Mouse (Mus musculus) brain, adult 2 months (tissue): Measurements from ENCODE around the gene Ltbr.
"Not testable (repeated sequence)": the region's sequence is repeated elsewhere in the genome, so short reads cannot be mapped to it uniquely, and the experiment has no call there.

Experiments
- DNase-seq: peaks from one replicate; pipeline ENCODE4 v3.0.0; 2011; ENCODE audit warnings: low read depth, low spot score

The Ltbr gene

DNA sequence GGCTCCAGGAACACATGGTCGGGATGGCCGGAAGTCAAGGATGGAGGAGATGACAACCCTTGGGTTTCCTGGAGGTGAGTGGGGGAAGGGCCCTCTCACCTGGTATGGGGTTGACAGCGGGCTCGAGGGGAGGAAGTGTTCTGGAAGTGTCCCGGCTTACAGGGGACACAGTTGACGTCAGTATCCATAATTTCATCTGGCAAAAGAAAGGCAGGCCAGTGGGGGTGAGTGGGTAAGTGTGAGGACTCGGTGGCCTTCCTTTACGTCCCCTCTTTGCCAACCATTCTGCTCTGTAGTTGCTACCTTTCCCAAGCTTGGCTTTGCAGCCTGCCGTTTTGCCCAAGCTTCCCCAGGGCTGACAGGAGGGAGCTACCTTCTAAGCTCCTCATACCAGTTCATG, 1.5 kb downstream of the Ltbr start:
- DNase-seq, result no peak

DNA sequence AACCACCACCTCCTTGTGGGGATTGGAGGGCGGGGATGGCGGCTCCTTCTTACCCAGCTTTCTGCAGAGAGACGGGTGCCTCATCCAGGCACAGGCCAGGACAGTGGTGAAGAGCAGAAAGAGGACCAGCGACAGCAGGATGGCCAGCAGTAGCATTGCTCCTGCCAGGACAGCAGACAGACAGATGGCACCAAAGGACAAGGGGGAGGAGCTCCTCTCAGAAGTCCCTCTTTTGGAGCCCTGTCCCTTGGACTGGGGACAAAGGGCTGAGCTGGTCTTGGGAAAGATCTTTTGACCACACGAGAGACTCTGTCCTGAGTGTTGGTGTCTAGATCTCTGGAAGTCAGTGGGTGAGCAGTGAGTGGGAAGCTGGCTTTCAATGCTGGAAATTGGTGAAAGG, 4.3 kb downstream of the Ltbr start:
- DNase-seq, result no peak

DNA sequence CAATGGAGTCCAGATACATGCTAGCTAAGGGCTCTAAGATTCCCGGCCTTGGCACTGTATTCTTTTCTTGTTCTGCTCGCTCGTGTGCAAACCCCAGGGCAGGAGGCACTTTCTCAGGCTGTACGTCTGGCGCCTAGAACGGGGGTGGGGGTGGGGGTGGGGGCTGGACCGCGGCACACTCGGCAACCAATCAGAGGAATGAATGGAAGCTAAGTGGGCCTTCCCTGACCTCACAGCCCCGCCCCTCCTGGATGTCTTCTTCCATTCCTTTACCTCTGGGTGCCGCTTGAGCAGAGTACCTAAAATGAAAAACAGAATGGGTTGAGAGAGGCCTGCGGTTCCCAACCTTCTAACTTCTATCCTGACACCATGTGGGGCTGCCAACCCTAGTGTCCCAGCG, 4.8 kb downstream of the Ltbr start:
- DNase-seq, result no peak

DNA sequence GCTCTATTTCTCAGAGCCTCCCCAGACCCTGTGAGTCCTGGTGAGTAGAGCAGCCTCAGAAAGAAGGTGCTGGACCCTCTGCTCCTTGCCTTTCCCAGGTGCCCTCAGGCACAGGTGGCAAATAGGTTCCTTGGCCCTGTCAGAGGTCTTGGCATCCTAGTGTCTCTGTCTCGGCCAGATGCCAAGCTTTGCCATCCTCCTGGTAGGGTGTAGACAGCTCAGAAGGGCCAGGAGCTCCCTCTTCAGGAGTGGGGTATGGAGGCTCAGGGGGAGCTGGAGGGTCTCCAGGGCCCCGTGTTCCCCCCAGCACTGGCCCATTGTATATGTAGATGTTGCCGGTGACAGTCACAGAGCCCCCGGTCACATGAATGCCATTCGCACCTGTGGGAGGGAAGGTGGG, 6.6 kb downstream of the Ltbr start:
- DNase-seq, result no peak

DNA sequence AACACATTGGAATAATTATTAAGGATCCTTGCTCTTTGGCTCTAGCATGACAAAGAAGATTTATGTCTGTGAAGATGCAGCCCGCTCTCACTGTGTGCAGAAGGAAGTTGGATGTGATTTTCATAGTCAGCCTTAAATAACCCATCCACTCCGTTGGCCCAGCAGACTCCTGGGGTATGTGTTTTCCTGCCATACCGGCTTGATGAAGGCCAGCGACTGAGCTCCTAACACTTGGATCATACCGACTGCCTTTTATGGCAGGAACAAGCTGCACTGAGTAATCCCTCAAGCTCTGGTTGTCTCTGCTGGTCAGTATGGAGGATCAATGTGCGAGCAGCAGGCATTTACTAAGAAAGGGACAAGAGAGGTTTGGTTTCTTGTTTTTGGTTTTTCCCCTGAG, 8.2 kb downstream of the Ltbr start:
- no peak for DNase-seq

DNA sequence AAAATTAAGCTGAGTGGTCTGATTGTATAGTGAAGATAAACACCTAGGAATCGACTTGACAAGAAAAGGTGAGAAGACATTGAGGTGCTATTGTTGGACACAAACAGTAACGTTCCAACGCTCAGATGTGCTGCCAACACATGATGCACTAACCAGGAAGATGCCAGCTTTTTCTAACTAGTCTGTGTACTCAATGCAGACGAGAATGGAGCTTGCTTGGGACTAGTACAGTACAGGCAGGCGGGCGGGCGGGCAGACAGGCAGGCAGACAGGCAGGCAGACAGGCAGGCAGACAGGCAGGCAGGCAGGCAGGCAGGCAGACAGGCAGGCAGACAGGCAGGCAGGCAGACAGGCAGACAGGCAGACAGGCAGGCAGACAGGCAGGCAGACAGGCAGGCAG, 9.3 kb downstream of the Ltbr start:
- not testable (repeated sequence) for DNase-seq

DNA sequence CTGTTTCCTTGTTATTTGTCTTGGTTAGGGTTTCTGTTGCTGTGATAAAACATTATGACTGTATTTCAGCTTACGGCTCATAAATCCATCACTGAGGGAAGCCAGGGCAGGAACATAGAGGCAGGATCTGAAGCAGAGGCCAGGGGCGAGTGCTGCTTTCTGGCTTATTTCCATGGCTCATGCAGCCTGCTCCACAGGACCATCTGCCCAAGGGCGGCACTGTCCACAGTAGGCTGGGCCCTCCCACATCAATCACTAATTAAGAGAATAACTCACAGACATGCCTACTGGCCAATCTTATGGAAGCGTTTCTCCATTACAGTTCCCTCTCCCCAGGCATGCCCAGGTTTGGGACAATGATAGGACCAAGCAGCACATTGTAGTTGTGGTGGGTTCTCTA, 10.4 kb downstream of the Ltbr start:
- DNase-seq, result no peak

DNA sequence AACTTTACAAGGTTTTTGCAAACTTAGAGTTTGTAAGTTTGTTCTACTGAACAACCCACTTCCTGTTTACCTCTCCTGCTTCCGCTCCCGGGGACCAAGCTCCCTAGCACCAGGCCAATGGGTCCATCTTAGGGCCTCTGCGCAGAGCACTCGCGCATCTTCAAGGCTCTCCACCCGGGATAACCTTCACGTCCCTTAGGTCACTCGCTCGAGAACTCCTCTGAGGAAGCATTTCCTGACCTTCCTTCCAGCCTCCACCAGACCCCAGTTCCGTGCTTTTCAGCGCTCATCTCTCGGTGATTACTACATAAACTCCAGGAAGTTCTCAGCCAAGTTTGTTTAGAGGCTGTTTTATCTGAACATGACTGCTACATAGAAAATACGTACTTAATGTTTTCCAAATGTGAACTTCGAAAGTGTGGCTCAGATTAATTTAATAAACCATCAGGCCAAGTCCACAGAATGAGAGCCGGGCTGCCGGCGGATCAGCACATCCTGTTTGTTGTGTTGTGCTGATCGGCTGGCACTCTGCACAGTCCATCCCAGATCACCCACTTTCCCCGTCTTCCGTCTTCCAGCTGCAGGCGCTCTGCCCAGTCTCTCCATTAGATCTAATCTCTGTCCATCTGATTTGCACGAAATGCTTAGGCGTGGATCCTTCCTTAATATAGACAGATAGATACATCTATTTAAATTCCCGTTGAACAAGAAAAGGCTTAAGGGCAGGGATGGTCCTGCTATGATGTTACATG, 11.3 kb downstream of the Ltbr start:
- no peak for DNase-seq

DNA sequence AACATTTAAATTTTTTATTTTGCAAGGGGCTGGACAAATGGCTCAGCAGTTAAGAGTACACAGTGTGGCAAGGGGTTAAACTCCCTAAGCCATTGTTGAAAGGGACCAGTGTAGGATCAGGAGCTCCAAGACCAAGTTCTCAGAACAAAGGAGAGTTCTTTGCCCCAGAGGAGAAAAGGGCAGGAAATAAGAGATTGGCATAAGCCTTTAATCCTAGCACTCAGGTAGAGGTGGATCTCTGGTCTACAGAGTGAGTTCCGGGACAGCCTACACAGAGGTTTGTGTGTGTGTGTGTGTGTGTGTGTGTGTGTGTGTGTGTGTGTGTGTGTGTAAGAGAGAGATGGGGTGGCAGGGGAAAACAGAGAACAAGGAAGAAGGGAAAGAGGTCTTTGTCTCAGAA, 12.7 kb downstream of the Ltbr start:
- no peak for DNase-seq

DNA sequence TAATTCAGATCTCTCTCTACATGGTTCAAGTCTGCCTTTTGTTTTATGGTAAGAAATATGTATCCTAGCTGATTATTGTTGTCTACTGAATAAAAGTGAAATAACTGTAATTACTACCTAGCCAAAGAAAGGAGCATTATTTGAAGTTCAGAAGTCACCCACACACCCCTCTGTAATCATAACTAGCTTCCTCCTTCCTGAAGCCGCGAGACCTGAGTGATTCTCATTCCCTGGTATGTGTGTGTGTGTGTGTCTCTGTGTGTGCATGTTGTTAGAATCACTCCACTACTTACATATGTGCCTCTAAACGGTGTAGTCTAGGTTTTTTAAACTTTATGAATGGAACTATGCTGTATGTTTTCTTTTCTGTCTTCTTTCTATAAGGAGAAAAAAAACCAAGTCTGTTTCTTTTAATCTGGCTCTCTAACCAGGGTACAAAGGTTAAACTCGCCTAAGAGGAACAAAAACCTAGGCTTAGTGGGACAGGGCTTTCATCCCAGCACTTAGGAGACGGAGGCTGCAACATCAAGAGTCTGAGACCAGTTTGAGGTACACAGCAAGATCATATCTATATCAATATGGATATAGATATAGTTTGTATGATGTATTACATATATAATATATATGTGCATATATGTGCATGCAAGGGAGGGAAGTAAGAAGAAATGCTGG, 16.4 kb downstream of the Ltbr start:
- no peak for DNase-seq

DNA sequence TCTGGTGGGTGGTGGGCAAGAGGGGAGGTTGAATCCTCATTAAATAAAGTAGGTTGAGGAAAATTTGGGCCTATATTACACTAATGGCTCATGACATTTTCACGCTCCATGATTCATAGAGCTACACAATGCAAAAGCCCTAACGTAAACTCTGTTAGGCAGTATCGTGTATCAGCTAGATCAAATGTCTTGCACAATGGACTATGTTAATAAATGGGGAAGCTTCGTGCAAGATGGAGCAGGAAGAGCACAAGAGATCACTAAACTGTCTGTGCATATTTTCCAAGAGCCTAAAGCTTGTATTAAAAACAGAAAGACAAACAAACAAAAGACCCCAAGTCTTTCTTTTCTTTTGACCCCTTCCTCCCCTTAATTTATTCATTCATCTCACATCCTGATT, 19.6 kb downstream of the Ltbr start:
- DNase-seq, result no peak

DNA sequence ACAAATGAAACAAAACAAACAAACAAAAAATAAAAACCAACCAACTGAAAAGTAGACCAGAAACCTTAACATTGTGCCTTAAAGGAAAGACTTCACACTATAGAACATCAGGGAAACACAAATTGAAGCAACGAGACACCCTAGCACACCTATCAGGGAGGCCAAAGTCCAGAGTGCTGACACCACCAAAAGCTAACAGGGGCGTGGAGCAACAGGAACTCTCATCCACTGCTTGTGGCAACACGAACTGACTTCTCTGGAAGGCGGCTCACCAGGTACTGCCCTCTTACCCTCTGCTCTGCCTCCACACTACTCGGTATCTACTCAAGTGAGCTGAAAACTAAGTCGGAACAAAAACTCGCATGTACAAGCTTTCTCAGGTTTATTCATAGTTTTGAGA, 21.4 kb downstream of the Ltbr start:
- no peak for DNase-seq

DNA sequence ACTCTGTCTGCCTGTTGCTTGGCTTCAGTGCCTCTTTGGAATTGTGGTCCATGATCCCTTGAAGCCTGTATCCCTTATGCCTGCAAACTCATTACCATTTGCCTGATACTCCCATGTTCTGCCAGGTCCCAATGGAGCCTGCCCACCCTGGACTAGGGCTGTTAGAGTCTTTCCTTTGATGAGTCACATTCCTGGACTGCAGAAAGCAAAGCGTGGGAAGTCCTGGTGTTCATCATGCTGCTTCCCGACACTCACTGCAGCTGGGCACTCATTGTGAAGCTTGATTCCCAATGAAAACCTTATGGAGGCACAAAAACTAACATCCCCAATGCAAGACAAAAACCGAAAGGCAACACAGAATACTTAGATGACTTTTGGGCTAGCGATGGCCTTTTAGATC, 22.4 kb downstream of the Ltbr start:
- peak; percentile 81 for DNase-seq

DNA sequence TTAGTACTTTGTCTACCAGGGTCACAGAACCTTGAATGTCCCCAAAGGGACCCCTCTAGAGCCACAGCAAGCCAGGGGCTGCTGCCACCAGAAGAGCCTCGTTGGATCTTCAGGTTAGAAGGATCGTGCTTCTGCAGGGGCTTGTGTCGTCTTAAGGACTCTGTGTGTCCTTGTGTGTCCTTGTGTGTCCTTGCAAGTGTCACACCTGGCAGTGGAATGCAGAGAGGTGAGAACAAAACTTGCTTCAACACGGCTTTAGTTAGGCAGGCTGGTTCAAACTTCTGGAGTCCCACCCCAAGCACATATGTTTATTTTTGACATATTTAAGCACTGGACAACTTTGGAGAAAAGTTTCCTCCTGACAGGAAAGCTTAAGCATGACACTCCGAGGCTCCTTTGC, 25.0 kb downstream of the Ltbr start:
- no peak for DNase-seq

DNA sequence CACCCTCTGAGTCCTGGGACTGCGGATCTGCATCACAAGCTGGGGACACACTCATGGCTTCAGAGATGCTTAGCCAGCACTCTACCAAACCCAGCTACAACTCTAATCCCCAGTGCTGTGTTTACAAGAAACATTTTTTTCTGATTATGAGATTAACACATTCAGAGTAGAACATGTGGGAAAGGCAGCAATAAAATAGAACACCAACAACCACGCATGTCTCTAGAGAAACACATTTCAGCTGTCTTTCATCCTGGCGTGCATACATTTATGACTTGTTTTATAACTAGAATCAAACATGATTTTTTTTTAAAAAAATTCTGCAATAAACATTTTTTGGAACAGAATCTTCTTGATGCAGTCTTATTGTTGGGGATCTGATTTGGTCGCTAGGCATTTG, 26.7 kb downstream of the Ltbr start:
- peak; percentile 57 for DNase-seq

DNA sequence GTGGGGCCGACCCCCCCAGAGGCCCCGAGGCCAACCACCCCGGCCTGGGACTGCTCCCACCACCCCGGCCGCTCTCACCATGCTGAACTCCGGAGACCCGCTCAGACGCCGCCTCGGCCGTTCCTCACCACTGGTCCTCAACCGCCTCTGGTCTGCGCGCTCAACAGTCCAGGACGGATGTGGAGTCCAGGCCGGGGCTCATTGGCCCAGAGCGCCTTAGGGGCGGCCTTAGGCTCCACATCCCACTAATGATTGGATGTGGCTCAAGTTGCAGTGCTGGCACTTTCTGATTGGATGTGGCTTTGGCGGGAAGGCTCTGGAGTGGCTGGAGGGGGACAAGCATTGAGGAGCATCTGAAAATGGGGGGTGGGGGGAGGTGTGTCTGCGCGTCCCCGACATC, 27.8 kb downstream of the Ltbr start, which contains the start of gene Tuba3a:
TSS of gene Tuba3a (minus strand) at position 153 of the 400 bp plus-strand sequence.
- DNase-seq, result no peak

DNA sequence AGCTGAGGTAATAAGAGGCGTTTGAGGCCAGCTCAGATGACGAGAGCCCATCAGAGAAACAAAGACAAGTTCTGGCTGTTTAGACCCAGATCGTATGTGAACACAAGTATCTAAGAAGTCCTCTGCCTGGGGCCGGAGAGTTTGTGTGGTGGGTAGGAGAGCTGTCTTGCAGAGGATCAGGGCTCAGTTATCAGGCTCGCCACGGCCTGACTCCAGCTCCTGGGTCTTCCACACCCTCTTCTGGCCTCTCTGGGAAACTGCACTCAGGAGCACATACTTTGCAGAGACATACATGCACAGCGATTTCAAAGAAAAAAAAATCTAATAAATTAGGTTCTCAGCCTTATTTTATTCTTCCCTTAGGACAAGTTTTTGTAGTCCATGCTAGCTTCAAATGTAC, 28.9 kb downstream of the Ltbr start:
- no peak for DNase-seq

DNA sequence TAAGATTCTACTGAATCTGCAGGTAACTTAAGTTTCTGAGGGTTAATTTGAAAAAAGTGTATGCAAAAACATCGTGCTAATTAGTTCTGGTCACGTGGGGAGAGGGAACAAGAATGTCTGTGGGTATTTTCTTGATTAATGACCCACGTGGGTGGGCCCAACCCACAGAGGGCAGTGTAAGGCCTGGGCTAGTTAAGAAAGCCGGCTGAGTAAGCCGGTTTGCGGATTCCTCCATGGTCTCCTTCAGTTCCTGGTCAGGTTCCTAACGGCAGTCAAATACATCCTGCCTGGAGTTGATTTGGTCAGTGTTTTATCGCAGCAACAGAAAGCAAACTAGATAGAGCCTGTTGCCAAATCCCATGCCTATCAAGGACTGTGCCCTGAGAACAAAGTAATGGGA, 29.4 kb downstream of the Ltbr start:
- DNase-seq, result no peak

DNA sequence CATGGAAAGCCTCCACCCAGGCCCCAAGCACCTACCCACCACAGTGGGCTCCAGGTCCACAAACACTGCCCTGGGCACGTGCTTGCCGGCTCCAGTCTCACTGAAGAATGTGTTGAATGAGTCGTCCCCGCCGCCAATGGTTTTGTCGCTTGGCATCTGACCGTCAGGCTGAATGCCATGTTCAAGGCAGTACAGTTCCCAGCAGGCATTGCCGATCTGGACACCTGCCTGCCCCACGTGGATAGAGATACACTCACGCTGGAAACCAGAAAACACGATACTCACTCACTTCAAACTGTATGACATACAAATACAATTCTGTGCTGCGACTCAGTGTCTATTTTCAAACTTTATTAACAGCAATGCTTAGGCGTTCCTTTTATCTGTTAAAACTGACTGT, 31.0 kb downstream of the Ltbr start:
- DNase-seq, result not testable (repeated sequence)

DNA sequence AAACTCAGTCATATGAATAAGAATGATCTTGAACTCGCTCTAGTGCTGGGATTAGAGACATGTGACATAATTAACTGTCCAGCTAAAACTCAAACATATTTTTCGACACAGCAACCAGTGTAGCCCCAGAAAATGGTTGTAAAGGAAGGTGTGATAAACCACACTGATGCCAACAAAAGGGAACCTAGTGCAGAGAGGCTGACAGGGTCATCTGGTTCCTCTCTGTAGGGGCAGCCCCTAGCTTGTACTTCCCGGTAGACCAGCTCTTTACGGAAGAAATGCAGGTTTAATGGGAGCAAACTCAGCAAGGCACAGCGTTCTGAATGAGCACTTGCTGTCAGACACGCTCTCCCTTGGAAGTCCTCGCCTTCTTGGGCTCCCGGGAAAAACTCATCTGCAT, 34.0 kb downstream of the Ltbr start:
- no peak for DNase-seq

DNA sequence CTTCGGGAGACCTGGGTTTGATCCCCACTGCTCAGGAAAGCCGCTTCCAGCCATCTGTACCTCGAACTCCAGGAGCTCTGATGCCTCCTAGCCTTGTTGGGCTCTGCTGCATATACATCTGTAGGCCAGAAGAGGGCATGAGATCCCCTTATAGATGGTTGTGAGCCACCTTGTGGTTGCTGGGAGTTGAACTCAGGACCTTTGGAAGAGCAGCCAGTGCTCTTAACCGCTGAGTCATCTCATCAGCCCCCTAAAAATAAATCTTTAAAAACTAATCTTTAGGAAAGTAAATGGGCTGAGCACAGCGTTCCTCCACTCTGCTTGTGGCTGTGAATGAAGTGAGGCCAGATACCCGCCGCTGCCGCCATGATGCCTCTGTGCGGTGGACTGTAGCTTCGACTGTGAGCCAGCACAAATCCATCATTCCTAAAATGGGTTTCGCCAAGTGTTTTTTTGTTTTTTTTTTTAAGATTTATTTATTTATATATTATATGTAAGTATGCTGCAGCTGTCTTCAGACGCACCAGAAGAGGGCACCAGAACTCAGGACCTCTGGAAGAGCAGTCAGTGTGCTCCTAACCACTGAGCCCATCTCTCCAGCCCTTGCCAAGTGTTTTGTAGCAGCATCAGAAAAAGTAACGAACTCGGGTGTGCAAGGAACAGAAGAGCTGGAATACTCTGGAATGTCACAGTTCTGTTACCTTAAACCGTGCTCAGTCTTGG, 38.7 kb downstream of the Ltbr start:
- peak; percentile 78 for DNase-seq

DNA sequence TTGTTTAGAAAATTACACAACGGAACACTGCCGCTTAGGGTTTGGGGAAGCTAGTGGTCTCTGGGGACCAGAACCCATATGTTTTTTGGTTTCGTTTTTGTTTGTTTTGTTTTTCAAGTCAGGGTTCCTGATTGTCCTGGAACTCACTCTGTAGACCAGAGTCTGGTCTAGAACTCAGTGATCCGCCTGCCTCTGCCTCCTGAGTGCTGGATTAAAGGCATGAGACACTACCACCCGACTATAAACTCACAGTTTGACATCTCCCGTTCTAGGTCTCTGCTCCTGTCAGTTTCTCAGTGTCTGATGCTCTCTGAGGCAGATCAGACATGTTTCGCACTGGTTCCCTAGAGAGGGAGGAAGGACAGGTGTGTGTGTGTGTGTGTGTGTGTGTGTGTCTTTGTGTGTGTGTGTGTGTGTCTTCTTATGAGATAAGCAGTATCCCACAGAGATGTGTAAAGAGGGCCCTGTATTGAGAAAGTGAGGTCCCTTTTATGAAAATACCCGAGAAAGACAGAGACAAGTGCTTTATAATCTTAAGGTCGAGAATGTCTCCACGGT, 41.4 kb downstream of the Ltbr start:
- DNase-seq, result no peak
